Mouse (Mus musculus) bone marrow macrophage, adult 2 months (primary cell): ENCODE results near the gene Slc18b1. TPM values are rescaled to one million over a fixed set of nuclear protein-coding genes. Genes with fewer than 3 reads are reported as not detected.

Experiments
- H3K27ac ChIP-seq: 2 replicates; pipeline ENCODE4 v1.5.1; 2012; ENCODE audit warnings: low read depth, low read length; ENCODE audit not compliant: insufficient read depth
- H3K4me1 ChIP-seq: 2 replicates; pipeline ENCODE4 v1.6.1; 2012; ENCODE audit warnings: low read length; ENCODE audit not compliant: control insufficient read depth, insufficient read depth
- H3K4me3 ChIP-seq: 2 replicates; pipeline ENCODE4 v1.5.1; 2012; ENCODE audit warnings: mild to moderate bottlenecking, low read length, moderate library complexity; ENCODE audit not compliant: insufficient read depth
- CTCF ChIP-seq: IDR thresholded peaks from 2 replicates; pipeline ENCODE4 v1.5.1; 2012; ENCODE audit warnings: low read depth, mild to moderate bottlenecking, low read length, moderate library complexity
- POLR2A ChIP-seq: IDR thresholded peaks from 2 replicates; pipeline ENCODE4 v1.6.1; 2012; ENCODE audit warnings: mild to moderate bottlenecking, low read depth, low read length, borderline replicate concordance
- polyA plus RNA-seq: library from polyadenylated mRNA; stranded (reverse); fragments of >200 nt; gene quantifications from 2 replicates; pipeline ENCODE4 v1.2.4, GENCODE M21; 2012; ENCODE audit not compliant: missing spikeins, insufficient read depth, insufficient read length

Slc18b1 gene
- polyA plus RNA-seq, 1 experiment = 6.7 TPM

DNA sequence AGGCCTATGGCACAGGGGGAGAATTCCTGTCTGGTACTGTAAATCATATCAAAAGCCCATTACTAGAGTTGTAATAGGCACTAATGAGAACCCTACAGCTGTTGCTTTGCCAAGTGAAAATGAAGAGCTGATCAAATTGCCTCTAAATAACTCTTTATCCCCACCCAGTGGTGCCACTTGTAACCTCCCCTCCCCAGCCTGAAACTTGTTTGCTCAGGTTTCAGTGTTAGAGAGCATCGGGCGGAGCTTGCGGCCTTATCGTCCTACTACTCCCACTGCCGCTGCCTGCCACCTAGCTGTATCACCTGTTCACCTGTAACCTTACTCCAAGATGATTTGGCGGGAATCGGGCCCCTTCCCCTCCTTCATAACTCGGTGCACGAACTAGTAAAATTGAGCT lies 42.6 kb downstream of the Slc18b1 start:
- no peak for TF ChIP-seq CTCF
- TF ChIP-seq POLR2A = no peak
- peaks cover 10% of the 10 kb centered on the region for H3K4me1 ChIP-seq
- H3K4me3 ChIP-seq = no peak overlapping the region
- H3K27ac ChIP-seq = no peak overlapping the region

DNA sequence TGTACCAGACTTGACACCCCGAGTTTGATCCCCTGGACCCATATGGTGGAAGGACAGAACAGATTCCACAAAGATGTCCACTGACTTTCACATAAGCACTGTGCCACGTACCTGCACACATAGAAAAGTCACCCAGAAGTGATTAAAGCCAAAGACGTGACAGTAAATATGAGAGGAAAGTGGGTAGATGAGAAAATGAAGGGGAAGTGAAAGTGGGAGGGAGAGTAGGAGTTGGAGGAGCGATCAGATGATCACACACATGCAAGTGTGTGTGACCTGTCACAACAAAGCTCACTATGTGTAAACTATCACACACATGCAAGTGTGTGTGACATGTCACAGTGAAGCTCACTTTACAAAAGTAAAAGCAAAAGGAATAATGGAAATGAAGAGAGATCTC lies 43.7 kb downstream of the Slc18b1 start:
- Histone ChIP-seq H3K27ac (no peak overlapping the region), H3K4me3 (no peak overlapping the region), H3K4me1 (peaks cover 10% of the 10 kb centered on the region)
- TF ChIP-seq CTCF = no peak
- no peak for TF ChIP-seq POLR2A

DNA sequence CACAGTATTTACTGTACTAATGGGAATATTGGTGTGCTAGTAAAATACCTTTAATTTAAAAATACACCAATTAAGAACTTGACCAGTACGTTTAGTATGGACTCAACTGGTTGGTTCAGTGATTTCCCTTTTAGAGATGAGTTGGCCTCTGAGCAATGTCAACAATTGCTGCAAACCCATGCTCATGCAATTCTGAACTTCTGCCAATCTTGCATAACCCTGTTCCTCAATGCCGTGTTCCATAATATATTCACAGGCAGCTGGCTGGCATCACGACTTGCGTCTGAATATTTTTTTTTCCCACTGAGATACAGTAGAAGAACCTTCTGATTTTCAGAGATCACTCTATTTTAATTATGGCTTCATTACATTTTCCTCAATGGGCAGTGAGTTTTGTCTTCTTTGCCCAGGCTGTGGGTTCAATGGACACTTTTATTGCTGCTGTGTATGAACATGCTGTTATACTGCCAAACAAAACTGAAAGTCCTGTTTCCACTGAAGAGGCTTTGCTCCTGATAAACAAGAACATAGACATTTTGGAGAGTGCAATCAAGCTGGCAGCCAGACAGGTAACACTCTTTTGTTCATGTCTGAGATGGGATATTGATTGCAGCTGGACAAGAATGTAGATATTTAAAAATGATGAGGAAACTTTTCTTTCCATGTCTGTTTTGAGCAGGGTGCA lies 54.6 kb downstream of the Slc18b1 start, which contains the start of gene Vnn3:
Vnn3 (plus strand) TSS at position 235 of the 685 bp plus-strand sequence.
- Histone ChIP-seq H3K4me3 (peak within 1 kb of the TSS; percentile 5; the same call in 1 of the 2 replicates), H3K27ac (0 out of 2 replicates have a peak within 1 kb of the TSS, but pooled peaks have one; percentile 2), H3K4me1 (peaks cover 17% of the 10 kb centered on the region)
- TF ChIP-seq CTCF = no peak
- no peak for TF ChIP-seq POLR2A

DNA sequence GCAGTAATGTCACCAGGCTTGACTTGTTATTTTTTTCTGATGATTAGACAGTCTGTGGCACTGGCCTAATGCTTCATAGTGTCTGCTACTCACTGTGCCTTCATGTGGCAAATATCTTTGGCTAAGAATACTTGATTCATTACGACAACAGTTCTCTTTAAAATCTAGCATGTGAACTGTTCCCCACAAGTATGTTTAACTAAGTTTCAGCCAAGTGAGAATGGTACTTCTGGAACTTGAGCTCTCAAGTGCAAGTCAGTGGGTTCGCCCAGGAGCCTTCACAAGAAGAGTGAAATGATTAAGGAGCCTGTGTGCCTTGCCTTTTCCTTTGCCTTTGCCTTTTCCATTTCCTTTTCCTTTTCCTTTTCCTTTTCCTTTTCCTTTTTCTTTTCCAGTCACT lies 55.3 kb downstream of the Slc18b1 start:
- Histone ChIP-seq H3K27ac (no peak overlapping the region), H3K4me3 (no peak overlapping the region), H3K4me1 (peaks cover 17% of the 10 kb centered on the region)
- TF ChIP-seq CTCF (no peak), POLR2A (no peak)

DNA sequence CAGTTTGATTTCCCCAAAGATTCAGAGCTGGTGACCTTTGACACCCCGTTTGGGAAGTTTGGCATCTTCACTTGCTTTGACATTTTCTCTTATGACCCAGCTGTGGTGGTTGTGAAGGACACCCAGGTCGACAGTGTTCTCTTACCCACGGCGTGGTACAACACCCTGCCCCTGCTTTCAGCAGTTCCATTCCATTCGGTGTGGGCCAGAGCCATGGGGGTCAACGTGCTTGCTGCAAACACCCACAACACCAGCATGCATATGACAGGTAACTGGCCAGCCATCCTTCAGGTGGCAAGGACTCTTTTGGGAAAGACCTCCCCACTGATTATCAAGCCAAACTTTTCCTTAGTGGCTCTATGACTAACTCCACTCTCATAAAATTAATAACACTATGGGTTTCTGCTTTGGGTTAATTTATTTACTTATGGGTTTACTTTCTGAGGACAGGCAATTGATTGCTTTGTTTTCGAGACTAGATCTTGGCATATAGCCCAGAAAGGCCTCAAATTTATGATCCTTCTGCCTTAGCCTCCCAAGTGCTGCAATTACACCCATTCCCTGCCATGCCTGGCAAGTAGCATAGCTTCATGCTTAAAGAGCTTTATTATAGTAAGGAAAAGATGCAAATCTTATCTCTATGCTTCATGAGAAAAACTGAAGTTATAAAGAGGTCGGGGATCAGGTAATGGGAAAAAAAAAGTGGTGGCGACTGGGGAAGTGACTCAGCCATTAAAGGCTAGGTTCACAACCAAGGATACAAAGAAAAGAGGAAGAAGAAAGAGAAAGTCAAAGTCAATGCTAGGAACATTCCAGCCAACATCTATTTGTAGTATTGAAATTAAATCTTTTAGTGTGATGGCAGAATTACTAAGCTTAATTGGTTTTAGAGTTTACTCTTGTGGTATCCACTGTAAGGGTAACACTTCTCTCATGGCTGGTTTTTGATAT lies 67.9 kb downstream of the Slc18b1 start:
- H3K27ac ChIP-seq = no peak overlapping the region
- TF ChIP-seq CTCF (no peak), POLR2A (no peak)
- H3K4me3 ChIP-seq = no peak overlapping the region
- H3K4me1 ChIP-seq = peaks cover 7% of the 10 kb centered on the region

Other genes with a start within 250 kb of the Slc18b1 start
- gene Rps12, start 9.7 kb upstream of the Slc18b1 start, polyA plus RNA-seq = 182 and 264 TPM in 2 replicates
- 1.8 TPM in 2 replicates for gene Vnn3, start 54.5 kb downstream of the Slc18b1 start, polyA plus RNA-seq
- not detected in 2 replicates for gene Vnn1, start 97.7 kb downstream of the Slc18b1 start, polyA plus RNA-seq
- not detected in 2 replicates for gene Taar1, start 123.4 kb downstream of the Slc18b1 start, polyA plus RNA-seq
- not detected in 2 replicates for gene Taar2, start 141.6 kb downstream of the Slc18b1 start, polyA plus RNA-seq
- not detected in 2 replicates for gene Taar3, start 152.6 kb downstream of the Slc18b1 start, polyA plus RNA-seq
- not detected in 2 replicates for gene Taar4, start 163.5 kb downstream of the Slc18b1 start, polyA plus RNA-seq
- gene Taar5, start 173.7 kb downstream of the Slc18b1 start, polyA plus RNA-seq = not detected in 2 replicates
- not detected in 2 replicates for gene Taar6, start 188.7 kb downstream of the Slc18b1 start, polyA plus RNA-seq
- not detected in 2 replicates for gene Taar7a, start 196.5 kb downstream of the Slc18b1 start, polyA plus RNA-seq
- gene Taar7b, start 203.0 kb downstream of the Slc18b1 start, polyA plus RNA-seq = not detected in 2 replicates
- not detected in 2 replicates for gene Taar7d, start 230.2 kb downstream of the Slc18b1 start, polyA plus RNA-seq
- not detected in 2 replicates for gene Taar7e, start 240.6 kb downstream of the Slc18b1 start, polyA plus RNA-seq